In the genomic region with DNA sequence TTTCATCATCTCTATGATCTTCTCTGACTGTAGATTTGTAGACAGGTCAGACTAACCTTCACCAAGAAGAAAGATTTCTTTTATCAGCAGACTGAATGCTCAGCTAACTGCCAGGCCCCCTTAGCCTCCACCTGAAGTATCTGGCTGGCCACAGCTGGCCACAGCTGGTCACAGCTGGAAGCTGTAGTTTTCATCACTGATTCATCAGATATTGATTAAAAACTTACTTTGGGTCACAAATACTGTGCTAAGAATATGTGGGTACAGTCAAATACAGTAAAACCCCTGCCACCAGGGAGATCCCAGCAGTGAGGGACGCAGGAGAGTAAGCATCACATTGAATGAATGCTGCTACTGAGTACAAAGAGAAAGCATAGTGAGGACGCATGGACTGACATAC, we compare ENCODE assay signal across 32 mouse cellular contexts. TPM values are rescaled to one million over a fixed set of nuclear protein-coding genes. Genes with fewer than 3 reads are reported as not detected.
"Had no signal": no experiment of that assay in that cellular context is flagged by ENCODE, and none has a peak within 500 bp of the region (broad histone marks: within the 10 kb centered on the region; RNA-seq: fewer than 3 reads in every experiment).

No protein-coding gene starts in this region.

- DNase-seq: kidney, adult 11 months; kidney, adult 18-20 months; kidney, adult 2 months; kidney, adult 8-10 months; kidney, adult 9 months; kidney, postnatal 10 days; kidney, postnatal 14 days; kidney, postnatal 25 days; kidney, postnatal 36 days; kidney, postnatal 4 days; layer of hippocampus, adult 9-11 months; layer of hippocampus, postnatal 36 days had no signal

- H3K4me1 ChIP-seq: hindbrain, embryonic 15.5 days had no signal

- H3K36me3 ChIP-seq: heart, embryonic 10.5 days; heart, embryonic 12.5 days; heart, embryonic 13.5 days; heart, embryonic 15.5 days; hindbrain, embryonic 10.5 days; hindbrain, embryonic 12.5 days; hindbrain, embryonic 13.5 days; hindbrain, embryonic 15.5 days; intestine, embryonic 15.5 days; kidney, embryonic 15.5 days had no signal

- ATAC-seq: hindbrain, embryonic 16.5 days; hindbrain, postnatal 0 days; inflammation-experienced regulatory T-cells, adult 6 months; intestine, embryonic 15.5 days; intestine, embryonic 16.5 days; intestine, postnatal 0 days had no signal

- H3K9me3 ChIP-seq: heart, embryonic 12.5 days; heart, embryonic 15.5 days; hindbrain, embryonic 12.5 days; hindbrain, embryonic 13.5 days; hindbrain, embryonic 15.5 days; intestine, embryonic 15.5 days; kidney, embryonic 15.5 days had no signal

- H3K9ac ChIP-seq: heart, embryonic 12.5 days; heart, embryonic 13.5 days; heart, embryonic 15.5 days; hindbrain, embryonic 12.5 days; hindbrain, embryonic 13.5 days; hindbrain, embryonic 14.5 days; hindbrain, embryonic 15.5 days; intestine, embryonic 15.5 days; kidney, embryonic 15.5 days had no signal

- H3K27me3 ChIP-seq: heart, embryonic 12.5 days; heart, embryonic 13.5 days; heart, embryonic 15.5 days; hindbrain, embryonic 12.5 days; hindbrain, embryonic 13.5 days; hindbrain, embryonic 15.5 days; intestine, embryonic 15.5 days; kidney, embryonic 15.5 days had no signal

- H3K27ac ChIP-seq: heart, embryonic 10.5 days; heart, embryonic 13.5 days; heart, embryonic 15.5 days; hindbrain, embryonic 10.5 days; hindbrain, embryonic 12.5 days; hindbrain, embryonic 13.5 days; hindbrain, embryonic 14.5 days; hindbrain, embryonic 15.5 days; hindbrain, postnatal 0 days; intestine, embryonic 15.5 days; kidney, embryonic 15.5 days; kidney, postnatal 0 days; layer of hippocampus, adult 2 months had no signal

- H3K4me2 ChIP-seq: heart, embryonic 11.5 days; heart, embryonic 12.5 days; heart, embryonic 13.5 days; heart, embryonic 15.5 days; hindbrain, embryonic 12.5 days; hindbrain, embryonic 13.5 days; hindbrain, embryonic 14.5 days; hindbrain, embryonic 15.5 days; intestine, embryonic 15.5 days; kidney, embryonic 15.5 days had no signal

- H3K4me3 ChIP-seq: heart, embryonic 10.5 days; heart, embryonic 12.5 days; heart, embryonic 13.5 days; heart, embryonic 15.5 days; hindbrain, embryonic 10.5 days; hindbrain, embryonic 12.5 days; hindbrain, embryonic 13.5 days; hindbrain, embryonic 15.5 days; intestine, embryonic 15.5 days; kidney, embryonic 15.5 days; layer of hippocampus, adult 2 months had no signal

RNA-seq across cellular contexts. Expression of a gene that starts 11.2 kb away (rescaled TPM):
- total RNA-seq: hematopoietic stem cell, adult 5-6 weeks had no signal
- polyA plus RNA-seq: inflammation-experienced regulatory T-cells, adult 6 months had no signal
